Mouse (Mus musculus) layer of hippocampus, postnatal 36 days (tissue): ENCODE data around the gene Ccdc14. TPM values are rescaled to one million over a fixed set of nuclear protein-coding genes. Genes with fewer than 3 reads are reported as not detected.
A peak's percentile ranks its signal among the peaks of the same experiment; 100 is the strongest.
"Not testable (repeated sequence)": the region's sequence is repeated elsewhere in the genome, so short reads cannot be mapped to it uniquely, and the experiment has no call there.

Experiments
- DNase-seq, 2 experiments: peaks; one replicate each; pipeline ENCODE4 v3.0.0; 2022
- total RNA-seq, 2 experiments: library from RNA; stranded (reverse); gene quantifications; 2 replicates each; pipeline ENCODE4 v1.2.3; 2021

Ccdc14 gene
- total RNA-seq, 2 experiments from 2014 or later, result 1.8 to 2.6 TPM

GRCm38 (mm10) chr16:34725156-34725555, 34.7 kb downstream of the Ccdc14 start:
- DNase-seq, result no peak

DNA sequence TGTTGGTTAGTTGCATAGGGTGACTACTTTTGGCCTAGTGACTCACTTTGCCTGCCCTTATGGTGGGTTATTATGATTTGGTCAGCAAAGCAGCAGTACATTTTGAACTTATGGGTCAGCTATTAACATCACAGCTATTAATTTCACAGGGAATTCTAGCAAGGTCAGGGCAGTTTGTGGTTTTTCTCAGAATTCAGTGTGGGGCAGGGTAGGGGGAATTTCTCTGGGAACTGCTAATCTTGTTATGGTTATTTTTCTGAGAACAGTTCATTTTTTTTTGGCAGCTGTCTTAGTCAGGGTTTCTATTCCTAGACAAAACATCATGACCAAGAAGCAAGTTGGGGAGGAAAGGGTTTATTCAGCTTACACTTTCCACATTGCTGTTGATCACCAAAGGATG, 38.2 kb downstream of the Ccdc14 start:
- not testable (repeated sequence) for DNase-seq

DNA sequence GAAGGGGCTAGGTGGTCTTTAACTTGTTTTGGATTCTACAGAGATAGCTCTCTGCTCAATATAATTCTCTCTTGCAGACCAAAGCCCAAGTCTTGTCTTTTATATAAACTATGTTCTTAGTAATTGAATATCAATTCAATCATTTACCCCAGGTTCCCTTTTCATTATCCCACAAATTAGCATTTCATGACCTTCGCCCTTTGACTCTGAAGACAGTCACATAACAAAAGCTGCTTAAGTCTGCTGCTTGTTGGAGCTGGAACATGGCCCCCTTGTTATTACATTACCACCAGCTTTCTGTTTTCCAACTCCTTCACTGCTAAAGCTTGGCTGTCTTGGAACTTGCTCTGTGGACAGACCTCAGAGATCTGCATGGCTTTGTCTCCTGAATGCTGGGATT, 39.0 kb downstream of the Ccdc14 start:
- no peak for DNase-seq

DNA sequence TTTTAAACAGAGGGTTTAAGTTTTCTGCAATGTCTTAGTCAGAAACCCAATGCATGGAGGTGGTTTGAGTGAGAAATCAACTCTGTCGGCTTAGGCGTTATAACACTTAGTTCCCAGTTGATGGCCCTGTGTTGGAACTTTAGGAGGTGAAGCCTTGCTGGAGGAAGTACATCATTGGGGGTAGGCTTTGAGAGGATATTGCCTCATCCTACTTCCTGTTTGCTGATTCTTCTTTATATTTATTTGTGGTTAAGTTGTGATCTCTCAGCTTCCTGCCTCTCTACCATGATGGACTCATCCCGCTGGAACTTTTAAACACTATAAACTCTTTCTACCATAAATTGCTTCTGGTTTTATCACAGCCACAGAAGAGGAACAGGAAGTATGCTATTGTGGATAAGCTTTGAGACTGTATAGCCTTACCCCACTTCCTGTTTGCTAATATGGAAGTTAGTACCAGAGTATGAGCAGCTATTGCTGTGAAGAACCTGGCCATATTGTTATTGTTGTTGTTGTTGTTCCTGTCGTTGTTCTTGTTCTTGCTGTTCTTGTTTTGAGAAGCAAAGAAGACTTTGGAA, 48.3 kb downstream of the Ccdc14 start:
- no peak for DNase-seq

DNA sequence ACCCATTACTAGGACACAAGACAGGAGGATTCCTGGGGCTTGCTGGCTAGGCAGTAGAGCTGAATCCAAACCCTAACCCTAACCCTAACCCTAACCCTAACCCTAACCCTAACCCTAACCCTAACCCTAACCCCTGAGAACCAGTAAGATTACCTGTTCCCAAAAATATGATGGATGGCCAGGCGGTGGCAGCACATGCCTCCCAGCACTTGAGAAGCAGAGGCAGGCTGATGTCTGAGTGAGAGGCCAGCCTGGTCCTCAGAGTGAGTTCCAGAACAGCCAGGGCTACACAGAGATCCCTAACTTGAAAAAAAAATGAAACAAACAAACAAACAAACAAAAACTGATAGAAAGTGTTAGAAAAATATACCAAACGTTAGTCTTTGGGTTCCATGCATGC, 52.5 kb downstream of the Ccdc14 start:
- no peak for DNase-seq

DNA sequence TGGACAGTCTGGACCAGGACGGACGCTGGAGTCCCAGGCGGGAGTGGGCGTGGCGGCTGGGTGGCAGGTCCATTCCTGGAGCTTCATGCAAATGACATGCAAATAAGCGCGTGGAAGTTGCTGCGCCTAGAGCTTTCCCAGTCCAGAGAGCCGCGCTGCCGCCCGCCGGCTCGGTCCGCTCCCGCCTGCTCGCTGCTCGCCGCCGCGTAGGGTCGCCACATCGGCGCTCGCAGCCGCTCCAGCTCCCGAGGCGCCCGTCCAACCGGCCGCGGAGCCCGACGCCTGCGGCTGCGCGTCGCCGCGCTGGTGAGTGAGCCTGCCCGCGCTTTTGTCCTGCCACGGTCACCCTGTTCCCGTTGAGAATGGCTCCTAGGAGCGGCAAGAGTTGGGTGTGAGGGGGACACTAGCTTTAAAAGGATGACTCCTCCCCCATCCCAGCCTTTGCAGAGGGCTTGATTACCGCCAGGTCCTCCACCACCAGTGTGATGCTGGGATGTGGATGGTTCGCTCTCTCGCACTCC, 54.7 kb downstream of the Ccdc14 start, which contains the start of gene Mylk:
Mylk (plus strand) TSS at position 146 of the 521 bp plus-strand sequence.
- peak; percentile 44 to 48 for DNase-seq

- no peak for DNase-seq
These were observed 57.8 kb downstream of the Ccdc14 start for GRCm38 (mm10) chr16:34748081-34748720.

DNA sequence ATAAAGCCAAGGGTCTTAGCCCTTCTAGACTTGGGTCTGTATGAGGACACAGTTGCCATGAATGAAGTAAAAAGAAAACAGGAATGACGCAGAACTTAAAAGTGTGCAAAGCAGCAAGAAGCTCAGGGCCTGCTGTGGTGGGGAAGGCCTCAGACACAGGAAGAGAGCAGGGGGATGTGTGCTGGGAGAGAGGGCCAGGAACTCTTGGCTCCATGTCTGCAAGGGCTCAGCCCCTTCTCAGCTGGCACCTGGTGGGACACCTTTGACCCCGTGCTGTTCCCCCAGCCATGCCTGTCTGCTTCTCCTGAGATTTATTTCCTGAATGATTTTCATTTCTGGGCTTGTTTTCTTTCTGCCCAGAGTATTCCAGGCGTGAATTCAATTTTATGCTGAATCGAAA, 59.1 kb downstream of the Ccdc14 start:
- no peak for DNase-seq

DNA sequence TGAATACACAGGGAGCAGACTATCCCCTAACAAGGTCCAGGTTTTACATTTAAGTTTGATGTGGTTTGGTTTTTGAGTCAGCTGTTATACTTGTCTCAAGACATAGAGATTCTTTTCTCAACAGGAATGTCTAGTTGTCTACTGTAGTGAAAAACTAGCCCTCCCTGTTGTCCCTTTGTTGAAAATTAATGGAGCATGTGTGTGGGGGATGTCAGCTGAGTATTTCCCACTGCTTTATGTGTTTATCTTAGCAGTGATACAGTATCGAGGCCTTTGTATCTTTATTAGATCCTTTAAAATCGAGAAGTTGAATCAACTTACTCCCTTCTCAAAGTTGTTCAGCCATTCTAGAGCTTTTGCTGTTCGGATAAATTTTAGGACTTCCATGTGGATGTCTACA, 61.6 kb downstream of the Ccdc14 start:
- no peak for DNase-seq

DNA sequence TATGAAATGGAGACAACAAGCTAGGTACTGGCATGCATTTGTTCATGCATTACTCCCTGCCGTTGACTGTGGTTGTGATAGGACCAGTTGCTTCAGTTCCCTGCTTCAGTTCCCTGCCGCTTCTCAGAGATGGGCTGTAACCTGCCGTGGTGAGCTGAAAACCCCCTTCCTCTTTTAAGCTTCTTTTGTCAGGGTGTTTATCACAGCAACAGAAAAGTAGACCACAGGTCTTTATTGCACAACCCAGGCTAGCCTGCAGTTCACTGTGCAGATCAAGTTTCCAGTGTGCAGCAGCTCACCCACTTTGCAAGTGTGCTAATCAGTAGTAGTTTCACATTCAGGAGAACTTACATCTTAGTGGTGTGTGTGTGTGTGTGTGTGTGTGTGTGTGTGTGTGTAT, 62.6 kb downstream of the Ccdc14 start:
- DNase-seq, result no peak

DNA sequence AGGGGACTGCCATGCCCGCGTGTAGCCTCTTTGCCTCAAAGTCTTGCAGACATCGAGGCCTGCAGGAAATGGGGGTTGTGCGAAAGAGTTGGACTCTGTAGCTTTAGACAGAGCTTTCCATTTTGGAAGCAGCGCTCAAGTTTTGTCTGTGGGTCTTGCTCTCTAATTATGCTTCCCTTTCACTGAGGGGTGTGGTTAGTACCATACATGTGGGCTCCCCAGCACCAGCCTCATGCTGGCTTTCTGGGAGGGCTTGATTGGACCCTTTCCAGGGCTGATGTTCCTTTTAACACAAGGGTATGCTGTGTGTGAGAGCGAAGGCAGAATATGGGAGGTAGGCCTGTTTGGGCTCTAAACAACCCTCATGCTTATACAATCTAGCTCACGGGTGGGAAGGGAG, 66.6 kb downstream of the Ccdc14 start:
- DNase-seq, result no peak

DNA sequence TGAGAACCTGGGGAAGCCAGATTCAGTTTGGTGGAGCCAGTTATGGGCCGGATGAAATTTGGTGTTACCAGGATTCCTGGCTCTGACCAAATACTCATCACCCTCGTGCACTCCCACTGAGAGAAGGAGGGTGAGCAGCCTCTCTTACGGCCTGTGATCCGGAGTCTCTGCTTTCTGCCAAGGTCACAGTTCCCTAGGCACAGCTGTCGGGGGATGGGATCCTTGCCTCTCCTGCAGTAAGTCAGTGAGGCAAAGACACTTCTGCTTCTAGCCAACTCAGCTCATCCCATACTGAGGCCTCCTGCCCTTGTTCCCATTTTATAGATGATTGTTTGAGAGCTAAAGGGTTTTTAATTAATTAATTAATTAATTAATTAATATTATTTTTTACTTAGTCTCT, 67.8 kb downstream of the Ccdc14 start:
- DNase-seq, result no peak

GRCm38 (mm10) chr16:34763959-34764591, 73.7 kb downstream of the Ccdc14 start:
- DNase-seq, result no peak

DNA sequence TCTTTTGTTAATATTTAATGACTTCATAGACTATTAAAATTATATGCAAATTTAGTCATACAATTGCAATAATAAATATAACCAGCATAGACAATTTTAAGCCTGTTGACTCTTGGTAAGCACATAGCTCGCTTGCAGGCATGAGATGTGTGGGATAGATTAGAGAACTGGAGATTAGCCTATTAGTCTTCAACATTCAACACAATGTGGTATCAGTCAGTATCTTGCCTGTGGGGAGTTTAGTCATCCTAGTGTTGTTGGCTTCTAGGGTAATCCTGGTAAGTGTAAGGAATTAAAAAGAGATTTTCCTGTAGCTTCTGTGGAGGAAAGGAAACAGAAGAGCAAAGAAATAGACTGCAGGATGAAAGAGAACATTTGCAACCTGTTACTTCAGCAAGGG, 75.2 kb downstream of the Ccdc14 start:
- no peak for DNase-seq

DNA sequence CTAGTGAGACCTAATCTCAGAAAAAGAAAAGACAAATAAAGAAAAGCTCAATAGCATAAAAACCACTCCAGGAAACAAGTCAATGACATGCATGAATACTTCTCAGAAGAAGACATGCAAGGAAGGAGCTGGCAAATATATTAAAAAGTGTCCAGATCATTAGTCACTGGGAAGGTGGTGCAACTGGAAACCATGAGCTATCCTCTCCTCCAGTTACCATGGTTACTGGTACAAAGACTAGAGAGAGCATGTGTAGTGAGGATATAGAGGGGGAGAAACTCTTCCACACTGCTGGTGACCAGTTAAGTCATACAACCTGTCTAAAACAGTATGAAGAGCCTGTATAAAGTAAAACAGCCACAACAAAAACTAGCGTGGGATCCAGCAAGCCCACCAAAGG, 75.8 kb downstream of the Ccdc14 start:
- DNase-seq, result no peak

- no peak for DNase-seq
These were observed 77.0 kb downstream of the Ccdc14 start for GRCm38 (mm10) chr16:34767443-34767842.

GRCm38 (mm10) chr16:34768436-34768835, 78.0 kb downstream of the Ccdc14 start:
- DNase-seq, result no peak

DNA sequence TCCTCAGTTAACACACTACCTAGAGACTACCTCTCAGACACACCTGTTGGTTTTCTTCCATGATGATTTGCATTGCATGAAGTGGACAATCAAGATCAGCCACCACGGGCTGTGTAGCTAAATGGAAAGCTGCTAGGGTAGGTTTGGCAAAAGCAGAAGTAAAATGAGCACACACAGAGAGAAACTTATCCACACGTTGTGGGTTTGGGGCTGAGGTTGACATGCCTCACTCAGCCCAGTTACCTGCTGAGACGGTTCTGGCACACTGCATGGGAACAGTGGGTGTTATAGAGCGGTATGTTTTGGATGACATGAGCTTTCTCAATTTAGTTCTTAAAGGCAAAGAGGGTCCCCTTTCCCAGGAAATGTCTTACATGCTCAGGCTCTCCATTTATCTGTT, 79.7 kb downstream of the Ccdc14 start:
- no peak for DNase-seq

DNA sequence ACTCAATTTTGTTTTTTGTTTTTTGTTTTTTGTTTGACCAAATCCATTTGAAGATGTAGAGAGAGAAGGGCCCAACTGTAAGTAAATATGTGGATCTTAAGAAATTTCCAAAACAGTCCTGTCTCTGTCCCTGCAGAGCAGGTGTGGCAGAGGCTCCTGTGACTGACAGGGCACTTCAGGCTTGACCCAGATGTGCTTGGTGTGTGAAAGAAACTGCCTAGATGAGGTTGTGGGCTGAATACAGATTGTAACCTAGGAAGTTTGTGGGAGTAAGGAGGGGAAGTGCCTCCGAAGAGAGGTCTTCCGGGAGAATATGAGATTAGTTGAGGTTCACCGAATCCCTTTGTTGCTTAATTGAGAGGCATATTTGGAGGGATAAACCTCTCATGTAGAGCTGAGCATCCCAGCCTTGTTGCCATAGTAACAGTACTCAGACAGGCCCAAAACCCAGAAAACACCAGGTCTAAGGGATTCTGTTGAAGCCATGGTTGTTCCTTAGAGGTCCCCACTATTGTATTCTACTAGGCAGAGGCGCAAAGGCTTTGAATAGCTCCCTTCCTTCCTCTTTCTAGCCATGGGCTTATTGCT, 82.1 kb downstream of the Ccdc14 start:
- DNase-seq, result no peak
